Mouse (Mus musculus) bone marrow macrophage, adult 2 months (primary cell): ENCODE measurements around the gene H2afb3. TPM values are rescaled to one million over a fixed set of nuclear protein-coding genes. Genes with fewer than 3 reads are reported as not detected.
"Not testable (repeated sequence)": the region's sequence is repeated elsewhere in the genome, so short reads cannot be mapped to it uniquely, and the experiment has no call there.

ENCODE experiments used
- H3K27ac ChIP-seq: 2 replicates; pipeline ENCODE4 v1.5.1; 2012; ENCODE audit warnings: low read depth, low read length; ENCODE audit not compliant: insufficient read depth
- H3K4me1 ChIP-seq: 2 replicates; pipeline ENCODE4 v1.6.1; 2012; ENCODE audit warnings: low read length; ENCODE audit not compliant: control insufficient read depth, insufficient read depth
- H3K4me3 ChIP-seq: 2 replicates; pipeline ENCODE4 v1.5.1; 2012; ENCODE audit warnings: mild to moderate bottlenecking, low read length, moderate library complexity; ENCODE audit not compliant: insufficient read depth
- CTCF ChIP-seq: IDR thresholded peaks from 2 replicates; pipeline ENCODE4 v1.5.1; 2012; ENCODE audit warnings: low read depth, mild to moderate bottlenecking, low read length, moderate library complexity
- POLR2A ChIP-seq: IDR thresholded peaks from 2 replicates; pipeline ENCODE4 v1.6.1; 2012; ENCODE audit warnings: mild to moderate bottlenecking, low read depth, low read length, borderline replicate concordance
- polyA plus RNA-seq: library from polyadenylated mRNA; stranded (reverse); fragments of >200 nt; gene quantifications from 2 replicates; pipeline ENCODE4 v1.2.4, GENCODE M21; 2012; ENCODE audit not compliant: missing spikeins, insufficient read depth, insufficient read length

The H2afb3 gene
- polyA plus RNA-seq, result not detected in 2 replicates

GRCm38 (mm10) chrX:120312995-120313394 is at the start of gene H2afb3:
Gene H2afb3 (minus strand): TSS chrX:120313095.
- H3K4me3 ChIP-seq, H3K4me1 ChIP-seq, H3K27ac ChIP-seq: not testable (repeated sequence)

- Histone ChIP-seq H3K4me1 (no peaks in the 10 kb centered on the region), H3K27ac (no peak overlapping the region)
- no peak for TF ChIP-seq POLR2A
- no peak for TF ChIP-seq CTCF
These were observed 11.3 kb downstream of the H2afb3 start for GRCm38 (mm10) chrX:120301469-120302175.

GRCm38 (mm10) chrX:120292832-120293750 is 19.8 kb downstream of the H2afb3 start:
- no peak overlapping the region for H3K4me3 ChIP-seq

More at GRCm38 (mm10) chrX:120301469-120302175, 11.3 kb downstream of the H2afb3 start:
- no peak overlapping the region for H3K4me3 ChIP-seq

GRCm38 (mm10) chrX:120291696-120292095 is 21.2 kb downstream of the H2afb3 start:
- TF ChIP-seq CTCF (no peak), POLR2A (no peak)
- no peak overlapping the region for H3K4me3 ChIP-seq
- no peak overlapping the region for H3K27ac ChIP-seq
- H3K4me1 ChIP-seq, result no peaks in the 10 kb centered on the region

More at GRCm38 (mm10) chrX:120292832-120293750, 19.8 kb downstream of the H2afb3 start:
- Histone ChIP-seq H3K4me1 (no peaks in the 10 kb centered on the region), H3K27ac (no peak overlapping the region)
- TF ChIP-seq CTCF (no peak), POLR2A (no peak)

GRCm38 (mm10) chrX:120290900-120291280 is 22.0 kb downstream of the H2afb3 start:
- Histone ChIP-seq H3K4me3 (no peak overlapping the region), H3K4me1 (no peaks in the 10 kb centered on the region), H3K27ac (no peak overlapping the region)
- TF ChIP-seq POLR2A (no peak), CTCF (no peak)

- Histone ChIP-seq H3K4me3 (no peak within 1 kb of the TSS), H3K4me1 (no peaks in the 10 kb centered on the region), H3K27ac (no peak within 1 kb of the TSS)
- TF ChIP-seq POLR2A (no peak), CTCF (no peak)
These were observed 22.6 kb downstream of the H2afb3 start, which contains the start of gene Pcdh11x for GRCm38 (mm10) chrX:120290011-120290899. Gene Pcdh11x (plus strand): TSS chrX:120290259.

GRCm38 (mm10) chrX:120287502-120287901 is 25.4 kb downstream of the H2afb3 start:
- TF ChIP-seq CTCF (no peak), POLR2A (no peak)
- no peak overlapping the region for H3K4me3 ChIP-seq

GRCm38 (mm10) chrX:120285522-120285921 is 27.4 kb downstream of the H2afb3 start:
- no peaks in the 10 kb centered on the region for H3K4me1 ChIP-seq
- no peak overlapping the region for H3K4me3 ChIP-seq
- no peak overlapping the region for H3K27ac ChIP-seq
- no peak for TF ChIP-seq POLR2A

More at GRCm38 (mm10) chrX:120287502-120287901, 25.4 kb downstream of the H2afb3 start:
- Histone ChIP-seq H3K27ac (no peak overlapping the region), H3K4me1 (no peaks in the 10 kb centered on the region)

Other genes with a start within 250 kb of the H2afb3 start
- gene Pcdh11x, start 22.8 kb downstream of the H2afb3 start, polyA plus RNA-seq, result 0.48 TPM in 1 of 2 replicates, not detected in the other